Mouse (Mus musculus) embryo, embryonic 10 days (tissue): Measurements from ENCODE around the gene Mov10l1.

Experiments used
- DNase-seq: peaks from one replicate; pipeline ENCODE4 v3.0.0-alpha.2; 2015; ENCODE audit warnings: low spot score

Mov10l1 gene

DNA sequence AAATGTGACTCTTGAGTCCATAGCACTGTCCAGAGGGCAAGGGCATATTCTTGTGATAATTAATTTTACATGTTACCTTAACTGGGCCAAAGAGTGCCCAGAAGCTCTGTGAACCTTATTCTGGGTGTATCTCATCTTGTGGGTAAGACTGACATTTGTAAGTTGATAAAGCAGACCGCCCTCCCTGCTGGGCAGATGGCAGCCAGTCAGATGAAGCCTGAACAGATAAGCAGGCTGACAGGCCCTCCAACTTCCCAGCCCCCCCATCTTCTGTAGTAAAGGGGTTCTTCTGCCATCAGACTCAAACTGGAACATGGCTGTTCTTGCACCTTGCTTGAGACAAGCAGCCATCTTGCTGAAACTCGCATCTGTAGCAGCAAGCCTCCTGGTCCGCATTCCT, 34.0 kb downstream of the Mov10l1 start:
- DNase-seq, result no peak

- no peak for DNase-seq
Observed at GRCm38 (mm10) chr15:89020085-89020484, 37.4 kb downstream of the Mov10l1 start.

- DNase-seq, result no peak
Observed at GRCm38 (mm10) chr15:89020492-89020891, 37.8 kb downstream of the Mov10l1 start.

DNA sequence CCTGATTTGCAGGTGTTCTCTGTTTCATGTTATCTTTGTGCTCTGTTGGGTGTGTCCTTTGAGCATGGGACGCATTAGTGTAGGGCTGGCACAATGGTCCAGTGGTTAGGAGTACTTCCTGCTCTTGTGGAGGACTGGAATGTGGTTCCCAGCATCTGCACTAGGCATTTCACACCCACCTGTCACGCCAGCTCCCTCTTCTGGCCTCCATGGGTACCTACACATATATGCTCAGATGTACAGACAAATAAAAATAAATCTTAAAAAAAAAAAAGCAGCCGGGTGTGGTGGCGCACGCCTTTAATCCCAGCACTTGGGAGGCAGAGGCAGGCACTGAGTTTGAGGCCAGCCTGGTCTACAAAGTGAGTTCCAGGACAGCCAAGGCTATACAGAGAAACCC, 61.7 kb downstream of the Mov10l1 start:
- no peak for DNase-seq

DNA sequence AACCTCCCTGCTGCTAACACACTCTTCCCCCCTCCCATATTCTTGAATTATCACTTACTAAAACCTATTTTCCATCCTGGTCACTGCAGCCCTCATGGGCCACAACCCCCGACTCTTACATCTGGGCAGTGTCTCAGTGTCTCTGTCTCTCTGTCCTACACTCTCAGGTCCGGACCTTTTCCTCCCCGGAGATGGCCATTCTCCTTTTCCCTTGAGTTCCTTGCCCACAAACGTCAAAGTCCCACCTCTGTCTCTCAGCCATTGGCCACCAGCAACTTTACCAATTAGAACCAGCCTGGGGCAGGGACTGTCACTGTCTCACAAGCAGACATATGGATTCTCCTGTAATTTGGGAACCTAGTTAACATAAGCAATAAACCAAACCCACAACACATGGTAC, 63.6 kb downstream of the Mov10l1 start:
- no peak for DNase-seq

DNA sequence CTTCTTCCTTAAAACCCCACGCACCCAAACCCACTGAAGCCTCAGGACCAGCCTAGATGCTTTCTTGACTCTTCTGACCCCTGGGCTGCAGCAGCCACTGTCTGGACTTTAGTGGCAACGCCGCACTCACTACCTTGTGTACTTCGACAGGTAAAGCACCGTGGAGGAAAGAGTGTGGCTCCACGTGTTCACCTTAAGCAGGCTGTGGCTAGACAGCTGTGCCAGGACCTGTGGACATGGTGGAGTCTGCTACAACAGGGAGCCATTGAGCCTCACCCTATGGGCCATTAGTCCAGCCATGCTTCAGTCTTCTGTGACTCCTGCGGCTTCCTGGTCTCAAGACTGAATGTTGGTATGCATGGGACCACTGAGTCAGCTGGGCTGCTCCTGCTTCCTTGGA, 72.0 kb downstream of the Mov10l1 start:
- DNase-seq, result no peak

DNA sequence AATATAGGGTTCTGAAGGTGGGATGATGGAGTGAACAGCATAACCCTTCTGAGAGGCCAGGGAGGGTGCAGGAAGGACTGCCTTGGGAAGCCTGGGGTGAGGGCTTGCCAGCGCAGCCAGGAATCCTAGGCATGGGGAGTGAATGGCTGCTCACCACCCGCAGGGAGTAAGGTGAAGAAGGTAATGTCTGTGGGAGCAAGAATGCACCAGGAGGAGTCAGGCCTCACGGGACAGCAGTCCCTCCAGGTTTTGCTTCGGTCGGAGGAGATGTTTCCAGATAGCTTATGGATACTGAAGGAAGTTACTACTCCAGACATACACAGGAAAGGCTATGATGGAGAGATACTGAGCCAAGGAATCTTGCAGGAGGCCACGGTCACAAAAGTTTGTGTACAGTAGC, 76.0 kb downstream of the Mov10l1 start:
- DNase-seq, result no peak

GRCm38 (mm10) chr15:89059161-89059931, 76.6 kb downstream of the Mov10l1 start, which contains the start of gene Panx2:
Gene Panx2, plus strand, starts transcription at chr15:89059734.
- DNase-seq, result peak; percentile 43

- DNase-seq, result peak; percentile 69
Observed at GRCm38 (mm10) chr15:89060032-89060681, 77.4 kb downstream of the Mov10l1 start.

DNA sequence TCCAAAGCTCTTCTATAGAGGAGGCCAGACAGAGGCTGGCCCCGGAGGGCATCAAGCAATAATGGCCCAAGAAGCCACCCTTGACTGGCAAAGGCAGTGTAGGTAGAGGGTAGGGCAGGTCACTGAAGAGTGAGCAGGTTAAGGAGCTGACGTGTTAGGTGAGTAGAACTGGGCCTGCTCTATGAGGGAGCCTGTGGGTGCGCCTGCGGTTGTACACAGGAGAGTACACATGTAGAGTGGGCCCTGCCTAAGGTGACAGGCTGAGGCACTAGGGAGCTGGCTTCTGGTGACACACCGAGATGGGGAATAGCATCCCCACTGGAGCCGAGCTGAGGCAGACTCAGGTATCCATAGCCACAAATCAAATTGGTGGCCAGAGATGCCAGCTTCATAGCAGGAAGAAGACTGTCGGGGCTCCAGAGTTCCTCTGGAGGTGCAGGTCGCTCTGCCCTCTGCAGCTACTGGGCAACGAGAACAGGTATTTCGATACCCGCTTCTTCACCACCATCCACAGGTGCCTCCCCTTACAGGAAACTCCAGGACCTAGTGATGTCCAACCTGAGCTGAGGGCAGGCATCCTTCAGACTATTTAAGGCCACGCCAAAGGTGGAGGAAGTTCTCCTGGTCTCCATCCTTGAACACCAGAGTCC, 78.2 kb downstream of the Mov10l1 start:
- no peak for DNase-seq

DNA sequence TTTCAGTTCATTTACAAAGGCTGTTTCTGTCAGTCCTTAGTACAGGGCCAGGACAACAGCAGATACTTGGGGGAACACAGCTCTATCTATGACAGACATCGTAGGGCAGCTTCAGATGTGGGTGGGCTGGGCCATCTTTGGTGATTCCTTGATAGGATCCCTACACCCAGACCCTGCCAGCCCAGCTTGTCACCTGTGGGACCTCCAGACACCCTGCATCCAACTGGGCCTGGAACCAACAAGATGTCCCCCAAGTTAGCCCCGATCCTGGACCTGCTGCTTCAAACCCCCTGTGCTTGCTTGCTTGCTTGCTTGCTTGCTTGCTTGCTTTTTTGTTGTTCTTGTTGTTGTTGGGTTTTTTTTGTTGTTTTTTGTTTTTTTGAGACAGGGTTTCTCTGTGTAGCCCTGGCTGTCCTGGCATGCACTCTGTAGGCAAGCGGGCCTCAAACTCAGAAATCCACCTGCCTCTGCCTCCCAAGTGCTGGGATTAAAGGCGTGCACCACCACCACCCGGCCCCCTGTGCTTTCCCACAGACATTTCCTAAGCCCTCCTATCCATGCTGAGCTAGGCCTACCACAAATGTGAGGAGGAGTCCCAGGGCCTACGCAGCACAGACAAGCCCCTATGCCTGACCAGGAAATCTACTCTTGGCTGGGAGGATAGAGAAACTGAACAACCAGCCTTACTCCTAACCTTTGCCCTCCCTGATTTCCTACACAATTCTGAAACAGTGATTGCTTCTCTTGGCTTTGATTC, 79.2 kb downstream of the Mov10l1 start:
- DNase-seq, result no peak

GRCm38 (mm10) chr15:89062518-89062910, 79.8 kb downstream of the Mov10l1 start:
- DNase-seq, result no peak

DNA sequence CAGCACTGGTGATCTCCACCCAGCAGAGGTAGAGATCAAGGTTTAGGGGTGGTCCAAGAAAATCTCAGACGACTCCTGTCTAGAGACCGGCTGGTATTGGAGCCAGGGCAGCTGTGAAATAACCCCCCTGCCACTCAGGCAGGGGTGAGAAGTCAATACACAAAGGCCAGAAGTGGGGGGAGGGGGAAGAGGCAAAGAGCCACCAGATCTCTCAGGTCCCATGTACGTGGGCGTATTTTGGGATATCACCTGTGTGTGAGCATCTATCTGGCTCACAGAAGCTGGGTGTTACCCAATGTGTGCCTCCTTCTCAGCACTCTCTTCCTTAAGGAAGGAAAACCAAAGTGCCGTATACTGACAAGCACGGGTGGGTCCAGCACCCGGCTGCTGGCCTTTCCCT, 80.3 kb downstream of the Mov10l1 start:
- no peak for DNase-seq

GRCm38 (mm10) chr15:89063536-89063935, 80.8 kb downstream of the Mov10l1 start:
- no peak for DNase-seq

- no peak for DNase-seq
Observed at GRCm38 (mm10) chr15:89064891-89065290, 82.2 kb downstream of the Mov10l1 start.

DNA sequence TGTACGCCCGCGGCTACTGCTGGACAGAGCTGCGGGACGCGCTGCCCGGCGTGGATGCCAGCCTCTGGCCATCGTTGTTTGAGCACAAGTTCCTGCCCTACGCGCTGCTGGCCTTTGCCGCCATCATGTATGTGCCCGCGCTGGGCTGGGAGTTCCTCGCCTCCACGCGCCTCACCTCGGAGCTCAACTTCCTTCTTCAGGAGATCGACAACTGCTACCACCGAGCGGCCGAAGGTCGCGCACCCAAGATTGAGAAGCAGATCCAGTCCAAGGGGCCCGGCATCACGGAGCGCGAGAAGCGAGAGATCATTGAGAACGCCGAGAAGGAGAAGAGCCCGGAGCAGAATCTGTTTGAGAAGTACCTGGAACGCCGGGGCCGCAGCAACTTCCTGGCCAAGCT, 84.9 kb downstream of the Mov10l1 start:
- DNase-seq, result peak; percentile 12

- DNase-seq, result peak; percentile 15
Observed at GRCm38 (mm10) chr15:89068226-89068625, 85.5 kb downstream of the Mov10l1 start.

DNA sequence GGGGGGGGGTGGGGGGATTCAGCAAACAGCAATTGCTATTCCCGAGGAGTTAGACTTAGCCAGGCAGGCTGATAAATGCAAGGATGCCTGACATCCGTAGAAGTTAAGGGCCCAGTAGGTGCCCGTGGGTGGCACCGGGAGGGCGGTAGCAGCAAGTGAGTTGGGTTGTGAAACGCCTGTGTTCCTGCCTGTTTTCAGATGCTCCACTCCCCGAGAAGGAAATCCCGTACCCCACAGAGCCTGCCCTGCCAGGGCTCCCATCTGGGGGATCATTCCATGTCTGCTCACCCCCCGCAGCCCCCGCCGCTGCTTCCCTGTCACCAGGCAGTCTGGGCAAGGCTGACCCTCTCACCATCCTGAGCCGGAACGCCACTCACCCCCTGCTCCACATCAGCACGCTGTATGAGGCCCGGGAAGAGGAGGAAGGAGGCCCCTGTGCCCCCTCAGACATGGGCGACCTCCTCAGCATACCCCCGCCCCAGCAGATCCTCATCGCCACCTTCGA, 86.7 kb downstream of the Mov10l1 start:
- DNase-seq, result no peak

- DNase-seq, result no peak
Observed at GRCm38 (mm10) chr15:89070606-89071005, 87.9 kb downstream of the Mov10l1 start.

GRCm38 (mm10) chr15:89073993-89074603, 91.4 kb downstream of the Mov10l1 start:
- DNase-seq, result no peak

- DNase-seq, result no peak
Observed at GRCm38 (mm10) chr15:89074613-89075477, 92.1 kb downstream of the Mov10l1 start, which contains the start of gene Trabd. Gene Trabd, plus strand, starts transcription at chr15:89075124.
